Mouse (Mus musculus) cerebellum, adult 2 months (tissue): ENCODE measurements around the gene Col1a1. TPM values are rescaled to one million over a fixed set of nuclear protein-coding genes. Genes with fewer than 3 reads are reported as not detected.
A peak's percentile ranks its signal among the peaks of the same experiment; 100 is the strongest.

ENCODE experiments used
- DNase-seq, 2 experiments: peaks; one replicate each; pipeline ENCODE4 v3.0.0; 2021
- H3K27ac ChIP-seq: fragments of 200-500 bp; 2 replicates; pipeline ENCODE4 v1.5.1; 2012; ENCODE audit warnings: low read length, control low read depth, inconsistent platforms; ENCODE audit not compliant: insufficient read depth
- H3K27me3 ChIP-seq: fragments of 200-500 bp; 2 replicates; pipeline ENCODE4 v1.6.1; 2012; ENCODE audit warnings: inconsistent platforms, mild to moderate bottlenecking, low read length, moderate library complexity; ENCODE audit not compliant: control insufficient read depth, insufficient read depth
- H3K4me1 ChIP-seq: fragments of 200-500 bp; 2 replicates; pipeline ENCODE4 v1.6.1; 2011; ENCODE audit warnings: low read length; ENCODE audit not compliant: control insufficient read depth, insufficient read depth
- H3K4me3 ChIP-seq: fragments of 200-500 bp; replicated peaks from 2 replicates; pipeline ENCODE3; 2011; ENCODE audit warnings: mild to moderate bottlenecking, low read depth, low read length, control low read depth; ENCODE audit not compliant: insufficient read depth
- CTCF ChIP-seq: fragments of 200-500 bp; IDR thresholded peaks from 2 replicates; pipeline ENCODE4 v1.5.1; 2011; ENCODE audit warnings: low read depth, mild to moderate bottlenecking, control low read depth, low read length, moderate library complexity, borderline replicate concordance; ENCODE audit not compliant: insufficient read depth
- POLR2A ChIP-seq: fragments of 200-500 bp; IDR thresholded peaks from 2 replicates; pipeline ENCODE4 v1.6.1; 2011; ENCODE audit warnings: low read length, control low read depth, borderline replicate concordance; ENCODE audit not compliant: insufficient read depth
- WGBS: fragments of 180-500 bp; shearing (Covaris S2); methylation state at CpG from one replicate; pipeline ENCODE4 v1.1.7; 2018; 5-methylcytosine and 5-hydroxymethylcytosine counted together
- polyA plus RNA-seq: library from polyadenylated mRNA; depleted of rRNA; stranded (reverse); fragments of >200 nt; gene quantifications from 2 replicates; pipeline ENCODE4 v1.2.3, GENCODE M21; 2012; rRNA removed

Gene Col1a1
- polyA plus RNA-seq, 1 experiment, result 4.5 TPM

DNA sequence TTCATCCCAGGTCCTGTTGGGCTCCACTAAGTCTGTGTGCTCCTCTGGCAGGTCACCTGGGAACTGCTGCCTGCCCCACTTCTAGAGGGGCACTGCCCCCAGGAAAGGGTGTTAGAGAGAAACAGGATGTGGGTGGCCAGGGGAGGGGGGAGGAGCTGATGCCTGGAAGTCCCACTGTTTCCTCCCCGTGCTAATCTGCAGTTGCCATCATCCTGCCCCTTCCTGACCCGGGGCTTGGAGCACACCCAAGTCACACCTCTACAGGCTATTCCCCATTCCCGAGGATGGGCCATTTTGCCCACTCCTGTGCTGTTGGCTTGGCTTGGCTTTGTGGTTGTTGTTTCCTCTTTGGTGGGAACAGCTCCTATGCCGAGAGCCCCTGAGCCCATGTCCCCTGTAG lies 64.5 kb downstream of the Col1a1 start:
- H3K4me3 ChIP-seq, result no peak overlapping the region
- no peak for TF ChIP-seq CTCF
- TF ChIP-seq POLR2A, result no peak

DNA sequence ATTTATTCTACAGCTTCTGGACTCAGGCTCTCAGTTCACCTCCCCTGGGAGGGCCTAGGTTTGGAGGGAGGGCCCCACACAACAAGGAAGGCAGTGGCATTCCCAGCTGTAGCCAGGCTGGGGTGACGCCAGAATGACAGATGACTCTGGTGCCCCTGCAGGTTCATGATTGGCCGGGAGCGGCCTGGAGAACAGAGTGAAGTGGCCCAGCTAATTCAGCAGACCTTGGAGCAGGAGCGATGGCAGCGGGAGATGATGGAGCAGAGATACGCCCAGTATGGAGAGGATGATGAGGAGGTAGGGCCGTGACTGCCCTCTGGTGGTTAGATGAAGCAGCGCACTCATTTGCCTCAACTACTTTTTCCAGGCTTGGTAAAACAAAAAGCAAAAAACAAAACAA lies 65.0 kb downstream of the Col1a1 start:
- Histone ChIP-seq H3K4me1 (peaks cover 74% of the 10 kb centered on the region), H3K27ac (peak overlapping the region; percentile 69), H3K4me3 (no peak overlapping the region), H3K27me3 (no peaks in the 10 kb centered on the region)
- under 1% methylated on average over 8 of the region's 8 CpGs for WGBS
- peak; percentile 89 to 94 for DNase-seq
- TF ChIP-seq POLR2A (no peak), CTCF (peak; percentile 94)

More for the DNA sequence above, 64.5 kb downstream of the Col1a1 start:
- Histone ChIP-seq H3K27me3 (no peaks in the 10 kb centered on the region), H3K4me1 (peaks cover 73% of the 10 kb centered on the region), H3K27ac (peak overlapping the region; percentile 69)
- 9% methylated on average over 4 of the region's 4 CpGs for WGBS
- DNase-seq, result peak in 1 of 2 experiments; percentile 59

DNA sequence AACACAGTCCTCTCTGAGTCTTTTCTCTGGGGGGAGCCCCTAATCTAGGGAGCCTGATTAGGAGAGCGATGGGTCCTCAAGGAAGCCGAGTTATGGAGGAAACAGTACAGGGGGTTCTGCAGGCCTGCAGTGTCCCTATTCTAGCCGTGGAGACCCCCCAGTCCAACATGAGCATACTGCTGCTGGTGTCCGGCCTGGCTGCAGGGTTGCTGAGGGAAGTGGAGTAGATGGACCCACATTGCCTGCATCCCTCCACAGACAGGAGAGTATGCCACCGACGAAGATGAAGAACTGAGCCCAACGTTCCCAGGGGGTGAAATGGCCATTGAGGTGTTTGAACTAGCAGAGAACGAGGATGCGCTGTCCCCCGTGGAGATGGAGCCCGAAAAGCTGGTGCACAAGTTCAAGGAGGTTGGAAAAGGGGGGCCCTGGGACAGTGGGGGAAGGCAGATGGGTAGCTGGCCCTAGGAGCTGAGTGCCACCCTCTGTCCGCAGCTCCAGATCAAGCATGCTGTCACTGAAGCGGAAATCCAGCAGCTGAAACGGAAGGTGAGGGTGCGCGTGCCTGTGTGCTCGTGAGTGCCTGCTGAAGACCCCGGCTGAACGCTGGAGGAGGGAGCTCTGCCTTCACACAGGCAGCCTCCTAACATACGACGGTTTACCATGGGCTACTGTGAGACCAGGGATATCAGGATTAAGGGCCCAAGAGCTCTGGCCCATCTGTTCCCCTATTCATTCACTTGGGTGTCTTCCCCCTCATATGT lies 65.7 kb downstream of the Col1a1 start:
- TF ChIP-seq POLR2A (no peak), CTCF (no peak)
- DNase-seq, result peak; percentile 27 to 34
- H3K27me3 ChIP-seq, result no peaks in the 10 kb centered on the region
- peak overlapping the region; percentile 4; the same call in 1 of the 2 replicates for H3K27ac ChIP-seq
- WGBS, result 41% methylated on average over 21 of the region's 21 CpGs
- H3K4me3 ChIP-seq, result no peak overlapping the region
- H3K4me1 ChIP-seq, result peaks cover 72% of the 10 kb centered on the region

Other genes starting within 250 kb of the Col1a1 start
- gene Gm11541, start 231.7 kb upstream of the Col1a1 start, polyA plus RNA-seq, result not detected in 2 replicates
- 0.33 and 0.48 TPM in 2 replicates for gene Cdc34b, start 194.4 kb upstream of the Col1a1 start, polyA plus RNA-seq
- not detected in 2 replicates for gene Tmem92, start 153.5 kb upstream of the Col1a1 start, polyA plus RNA-seq
- not detected in 2 replicates for gene Hils1, start 31.4 kb downstream of the Col1a1 start, polyA plus RNA-seq
- gene Sgca, start 40.1 kb downstream of the Col1a1 start, polyA plus RNA-seq, result 1.9 and 3.9 TPM in 2 replicates
- gene Ppp1r9b, start 54.8 kb downstream of the Col1a1 start, polyA plus RNA-seq, result 149 and 153 TPM in 2 replicates
- 80.7 and 89.4 TPM in 2 replicates for gene Samd14, start 73.7 kb downstream of the Col1a1 start, polyA plus RNA-seq
- 219 and 247 TPM in 2 replicates for gene Pdk2, start 105.1 kb downstream of the Col1a1 start, polyA plus RNA-seq
- 49.4 and 55.5 TPM in 2 replicates for gene Itga3, start 140.6 kb downstream of the Col1a1 start, polyA plus RNA-seq
- 0.38 TPM in 2 replicates for gene Dlx3, start 183.9 kb downstream of the Col1a1 start, polyA plus RNA-seq
- 0.70 and 1.4 TPM in 2 replicates for gene Dlx4, start 210.0 kb downstream of the Col1a1 start, polyA plus RNA-seq